Mouse (Mus musculus) small intestine, adult 2 months (tissue): ENCODE results near the gene Dnajc17.

ENCODE experiments used
- CTCF ChIP-seq: fragments of 200-500 bp; IDR thresholded peaks from 2 replicates; pipeline ENCODE4 v1.5.1; 2012; ENCODE audit warnings: low read depth, mild to moderate bottlenecking, control low read depth, inconsistent platforms, low read length, moderate library complexity, mixed read lengths; ENCODE audit not compliant: insufficient replicate concordance, insufficient read length; ENCODE audit errors: extremely low read depth
- POLR2A ChIP-seq: fragments of 200-500 bp; IDR thresholded peaks from 2 replicates; pipeline ENCODE4 v1.6.1; 2012; ENCODE audit warnings: low read depth, mild to moderate bottlenecking, control low read depth, inconsistent platforms, low read length, moderate library complexity

DNA sequence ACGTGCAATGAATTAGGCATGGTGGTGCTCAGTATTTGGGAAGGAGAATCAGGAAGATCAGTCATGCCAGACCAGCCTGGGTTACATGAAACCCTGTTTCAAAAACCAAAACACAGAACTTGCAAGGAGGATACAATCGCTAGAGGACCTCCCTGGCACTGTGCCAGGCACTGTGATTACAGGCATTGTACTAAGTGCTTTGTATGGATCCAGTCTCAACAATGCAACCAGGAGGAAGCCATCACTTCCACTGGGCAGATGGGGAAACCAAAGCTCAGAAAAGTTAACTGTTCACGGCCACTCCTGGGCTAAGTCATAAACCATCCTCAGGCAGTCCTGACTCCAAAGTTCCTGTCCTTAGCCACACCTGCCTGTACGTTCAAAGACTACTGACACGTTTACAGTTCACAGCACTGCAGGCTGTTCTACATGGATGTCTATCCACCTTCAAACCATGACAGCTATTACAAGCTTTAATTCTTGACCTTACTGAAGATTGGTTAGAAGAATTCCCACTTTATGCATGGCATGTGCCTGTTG, 5.6 kb downstream of the Dnajc17 start:
- TF ChIP-seq CTCF (no peak), POLR2A (no peak)
